Mouse (Mus musculus): ENCODE results near the gene Cradd. TPM values are rescaled to one million over a fixed set of nuclear protein-coding genes. Genes with fewer than 3 reads are reported as not detected.

Cradd gene
- total RNA-seq (2021), result 10 to 100 TPM; 13.5 to 14.3 TPM
- long read RNA-seq, experiment 1, transcript Cradd-201 (3 exons, 1,661 nt), result major isoform, 11 of 20 reads
- long read RNA-seq, experiment 1, partial matches to known transcripts, result 0 of 20 reads
- long read RNA-seq, experiment 1, other reads (novel, unspliced or antisense), result 6 of 20 reads
- long read RNA-seq, experiment 2, transcript Cradd-201 (3 exons, 1,661 nt), result major isoform, 9 of 16 reads
- long read RNA-seq, experiment 2, partial matches to known transcripts, result 1 of 16 reads
- long read RNA-seq, experiment 2, other reads (novel, unspliced or antisense), result 6 of 16 reads

GRCm38 (mm10) chr10:95323393-95324277, at the start of gene Cradd:
Cradd (minus strand) TSS chr10:95324133.
- DNase-seq (ENCODE audit: low spot score in 2 of 2), result peak; percentile 55 to 78

GRCm38 (mm10) chr10:95373340-95373739, 49.4 kb upstream of the Cradd start:
- no peak for DNase-seq (ENCODE audit: low spot score in 2 of 2)

- DNase-seq (ENCODE audit: low spot score in 2 of 2), result no peak
These were observed 48.0 kb upstream of the Cradd start for GRCm38 (mm10) chr10:95371942-95372341.

DNA sequence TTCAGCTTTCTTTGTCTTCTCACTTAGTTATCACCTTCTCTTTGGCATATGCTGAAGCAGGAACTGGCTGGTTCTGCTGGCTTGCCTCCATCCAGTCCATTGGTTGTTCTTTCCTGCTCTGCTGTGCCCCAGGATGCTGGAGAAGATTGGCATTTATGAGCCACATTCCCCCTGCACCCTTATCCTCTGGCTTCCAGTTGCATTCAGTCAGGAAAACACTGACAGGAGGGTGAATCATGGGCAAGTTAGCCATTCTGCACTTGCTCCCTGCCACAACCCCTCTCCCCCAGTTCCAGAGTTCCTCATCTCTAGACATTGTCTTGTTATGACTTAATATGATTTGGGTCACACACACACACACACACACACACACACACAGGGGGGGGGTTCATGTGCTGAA, 45.3 kb upstream of the Cradd start:
- no peak for DNase-seq (ENCODE audit: low spot score in 2 of 2)

GRCm38 (mm10) chr10:95368151-95368550, 44.2 kb upstream of the Cradd start:
- no peak for DNase-seq (ENCODE audit: low spot score in 2 of 2)

GRCm38 (mm10) chr10:95367661-95368089, 43.7 kb upstream of the Cradd start:
- no peak for DNase-seq (ENCODE audit: low spot score in 2 of 2)

DNA sequence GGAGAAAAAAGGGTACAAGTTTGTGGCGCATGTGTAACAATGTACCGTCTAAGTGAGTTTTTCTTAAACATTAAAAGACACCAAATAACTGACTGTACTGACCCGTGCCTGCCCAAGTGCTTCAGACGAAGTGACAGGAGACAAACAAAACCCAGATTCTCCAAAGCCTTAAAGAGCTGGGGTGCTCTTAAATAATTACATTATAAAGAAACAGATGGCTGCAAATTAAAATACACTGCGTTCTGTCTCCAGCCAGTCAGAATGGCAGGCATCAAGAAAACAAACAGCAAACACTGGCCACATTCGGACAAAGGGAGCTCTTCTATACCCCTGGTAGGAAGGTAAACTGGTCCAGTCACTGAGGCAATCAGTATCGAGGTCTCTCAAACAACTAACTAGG, 43.3 kb upstream of the Cradd start:
- DNase-seq (ENCODE audit: low spot score in 2 of 2), result no peak

GRCm38 (mm10) chr10:95362326-95362725, 38.4 kb upstream of the Cradd start:
- no peak for DNase-seq (ENCODE audit: low spot score in 2 of 2)

DNA sequence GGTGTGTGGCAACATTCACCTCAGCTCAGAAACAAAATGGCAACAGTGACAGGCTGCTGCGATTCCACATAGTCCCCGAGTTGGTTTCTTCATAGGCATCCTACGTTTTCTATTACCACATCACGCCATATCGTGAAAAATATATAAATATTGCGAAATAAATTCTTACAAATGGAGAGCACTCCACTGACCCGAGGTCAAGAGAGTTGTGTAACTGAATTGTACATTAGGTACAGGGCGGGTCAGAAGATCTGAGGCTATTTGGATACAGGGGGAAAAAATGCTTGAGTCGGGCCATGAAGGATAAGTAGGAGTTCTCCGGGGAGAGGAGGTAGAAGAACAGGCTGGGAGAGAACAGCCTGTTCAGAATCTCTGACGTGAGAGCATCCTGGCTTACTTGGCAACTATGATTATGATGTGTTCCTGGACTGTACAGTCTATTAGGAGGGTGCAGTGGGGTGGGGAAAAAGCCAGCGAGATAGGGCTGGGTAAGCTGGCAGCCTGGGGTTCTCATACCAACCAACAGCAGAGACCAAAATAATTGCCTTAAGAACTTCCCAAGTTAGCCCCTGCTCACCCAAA, 37.4 kb upstream of the Cradd start:
- DNase-seq (ENCODE audit: low spot score in 2 of 2), result no peak

GRCm38 (mm10) chr10:95360048-95360447, 36.1 kb upstream of the Cradd start:
- no peak for DNase-seq (ENCODE audit: low spot score in 2 of 2)

- no peak for DNase-seq (ENCODE audit: low spot score in 2 of 2)
These were observed 33.8 kb upstream of the Cradd start for GRCm38 (mm10) chr10:95357721-95358120.

- DNase-seq (ENCODE audit: low spot score in 2 of 2), result no peak
These were observed 32.8 kb upstream of the Cradd start for GRCm38 (mm10) chr10:95356711-95357110.

GRCm38 (mm10) chr10:95355678-95356268, 31.8 kb upstream of the Cradd start:
- DNase-seq (ENCODE audit: low spot score in 2 of 2), result no peak

DNA sequence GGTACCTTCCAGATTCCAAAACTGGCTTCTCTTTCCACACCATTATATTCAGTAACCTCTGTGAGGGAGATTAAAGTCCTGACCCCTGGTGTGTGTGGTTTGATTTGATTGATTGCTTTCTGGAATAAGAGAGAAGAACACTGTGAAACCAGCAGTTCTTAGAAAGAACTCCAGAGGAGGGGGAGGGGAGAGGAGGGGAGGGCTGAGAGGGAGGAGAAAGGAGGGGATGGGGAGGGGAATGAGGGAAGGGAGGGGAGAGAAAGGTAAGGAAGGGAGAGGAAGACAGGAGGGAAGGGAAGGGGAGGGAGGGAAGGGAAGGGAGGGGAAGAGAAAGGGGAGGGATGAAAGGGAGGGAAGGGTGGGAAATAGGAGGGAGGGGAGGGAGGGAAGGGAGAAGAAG, 30.7 kb upstream of the Cradd start:
- DNase-seq (ENCODE audit: low spot score in 2 of 2), result no peak

GRCm38 (mm10) chr10:95354047-95354446, 30.1 kb upstream of the Cradd start:
- DNase-seq (ENCODE audit: low spot score in 2 of 2), result no peak

GRCm38 (mm10) chr10:95348457-95348856, 24.5 kb upstream of the Cradd start:
- no peak for DNase-seq (ENCODE audit: low spot score in 2 of 2)

DNA sequence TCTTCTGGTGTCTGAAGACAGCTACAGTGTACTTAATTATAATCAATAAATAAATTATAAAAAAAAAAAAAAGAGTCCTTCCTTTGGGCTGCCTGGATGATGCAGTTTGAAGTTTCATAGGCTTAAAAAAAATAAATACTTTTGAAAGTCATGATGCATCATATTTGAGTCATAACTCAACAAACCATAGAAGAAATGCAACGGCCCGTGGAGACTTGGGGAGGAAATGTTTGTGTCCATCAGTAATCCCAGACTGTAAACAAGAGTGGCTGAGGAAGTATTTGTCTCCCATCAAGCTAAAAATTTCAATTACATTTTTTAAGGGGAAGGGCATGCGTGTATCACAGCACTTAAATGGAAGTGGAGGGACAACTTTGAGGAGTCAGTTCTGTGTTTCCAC, 23.8 kb upstream of the Cradd start:
- no peak for DNase-seq (ENCODE audit: low spot score in 2 of 2)

GRCm38 (mm10) chr10:95342833-95343590, 19.1 kb upstream of the Cradd start:
- no peak for DNase-seq (ENCODE audit: low spot score in 2 of 2)

DNA sequence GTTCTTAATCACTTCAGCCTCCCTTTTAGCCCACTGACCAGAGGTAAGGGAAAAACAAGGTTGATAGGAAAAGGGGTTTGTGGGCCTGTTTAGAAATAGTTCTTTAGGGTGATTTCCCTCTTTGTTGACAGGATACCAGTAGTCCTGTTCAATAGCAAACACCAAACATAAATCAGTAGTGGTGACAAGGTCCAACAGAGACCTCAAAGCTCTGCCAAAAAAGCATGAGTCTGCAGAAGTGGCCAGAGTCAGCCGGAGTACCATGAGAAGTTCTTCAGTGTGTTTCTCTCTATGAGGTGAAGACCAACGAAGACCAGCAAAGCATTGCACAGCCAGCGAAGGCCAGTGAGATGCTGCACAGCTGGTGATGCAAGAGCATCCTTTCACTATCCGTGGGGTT, 16.7 kb upstream of the Cradd start:
- DNase-seq (ENCODE audit: low spot score in 2 of 2), result no peak

DNA sequence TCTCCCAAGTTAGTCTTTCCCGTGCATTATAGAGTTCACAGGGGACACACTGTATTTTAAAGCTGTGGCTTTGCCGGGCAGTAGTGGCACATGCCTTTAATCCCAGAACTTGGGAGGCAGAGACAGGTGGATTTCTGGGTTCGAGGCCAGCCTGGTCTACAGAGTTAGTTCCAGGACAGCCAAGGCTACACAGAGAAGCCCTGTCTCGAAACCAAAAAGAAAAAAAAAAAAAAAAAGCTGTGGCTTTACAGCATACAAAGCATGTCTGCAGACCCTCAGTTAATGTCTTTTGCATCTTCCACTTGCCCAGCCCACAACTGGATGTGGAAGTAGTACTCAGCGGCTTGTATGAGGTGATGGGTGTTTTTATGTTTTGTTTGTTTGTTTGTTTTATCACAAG, 13.7 kb upstream of the Cradd start:
- no peak for DNase-seq (ENCODE audit: low spot score in 2 of 2)

Measured in gastrocnemius, postnatal 4 days (tissue).